Mouse (Mus musculus) G1E (cell line): ENCODE results near the gene Ryr1.

Experiments used
- CTCF ChIP-seq: IDR thresholded peaks from 2 replicates; pipeline ENCODE4 v1.5.1; 2012; ENCODE audit warnings: low read depth, low read length, inconsistent platforms, mixed read lengths
- GATA1 ChIP-seq: IDR thresholded peaks from 2 replicates; pipeline ENCODE4 v1.6.1; 2012; ENCODE audit warnings: borderline replicate concordance, low read length, inconsistent platforms, mixed read lengths
- GATA2 ChIP-seq: IDR thresholded peaks from 2 replicates; pipeline ENCODE4 v1.6.1; 2012; ENCODE audit warnings: low read depth, low read length, inconsistent platforms, borderline replicate concordance
- POLR2AphosphoS5 ChIP-seq: IDR thresholded peaks from 2 replicates; pipeline ENCODE4 v1.6.1; 2012; ENCODE audit warnings: low read depth, low read length, inconsistent platforms; ENCODE audit not compliant: insufficient replicate concordance
- TAL1 ChIP-seq: conservative IDR thresholded peaks from 2 replicates; pipeline ENCODE4 v1.6.1; 2012; ENCODE audit warnings: low read depth, low read length, inconsistent platforms, mixed read lengths

DNA sequence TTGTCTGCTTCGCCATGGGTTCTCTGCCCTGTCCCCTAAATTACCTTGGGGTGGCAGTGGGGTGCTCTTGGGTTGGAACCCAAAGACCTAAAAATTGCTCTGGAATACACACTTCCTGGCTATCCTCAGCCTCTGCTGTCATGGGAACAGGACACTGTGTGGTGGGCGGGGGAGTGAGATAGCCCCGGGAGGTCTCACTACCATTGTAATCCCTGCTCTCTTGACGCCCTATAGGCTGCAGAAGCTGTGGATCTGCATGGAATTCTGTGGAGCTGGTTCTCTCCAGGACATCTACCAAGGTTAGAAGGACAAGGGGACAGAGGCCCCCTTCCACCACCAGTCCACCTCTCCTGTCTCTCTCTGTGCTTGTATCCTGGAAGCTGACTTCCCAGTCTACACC, 141.1 kb downstream of the Ryr1 start:
- TF ChIP-seq GATA1 (no peak), CTCF (no peak), TAL1 (no peak), POLR2AphosphoS5 (no peak), GATA2 (no peak)
